Mouse (Mus musculus) thymus, postnatal 10 days (tissue): ENCODE results near the gene Gm9044.
"Not testable (repeated sequence)": the region's sequence is repeated elsewhere in the genome, so short reads cannot be mapped to it uniquely, and the experiment has no call there.

ENCODE experiments used
- DNase-seq, 2 experiments: peaks; one replicate each; pipeline ENCODE4 v3.0.0; 2021; ENCODE audit warnings: low spot score in 2 of 2

Gm9044 gene

GRCm38 (mm10) chr10:118332308-118332707 is at the start of gene Gm9044:
Gene Gm9044 (minus strand): TSS chr10:118332408.
- DNase-seq: not testable (repeated sequence)

DNA sequence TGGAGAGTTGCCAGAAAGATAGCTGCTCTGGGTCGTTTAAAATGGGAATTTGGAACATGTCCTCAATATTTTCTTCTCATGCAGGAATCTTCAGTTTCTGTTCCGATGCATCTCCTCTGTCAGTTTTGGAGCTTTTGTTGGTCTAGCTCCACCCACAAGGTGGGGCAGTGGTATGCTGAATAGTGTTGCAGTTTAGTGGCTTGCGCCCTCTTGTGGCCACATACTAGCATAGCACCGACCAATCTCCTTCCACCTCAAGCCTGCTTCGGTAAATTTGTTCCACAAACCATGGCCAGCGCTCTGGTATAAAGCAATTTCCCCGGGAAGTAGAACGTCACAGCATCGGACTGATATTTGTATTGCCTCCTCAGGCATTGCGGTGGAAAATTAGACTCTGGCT is 38.2 kb upstream of the Gm9044 start:
- peak; percentile 63 to 85 for DNase-seq

- DNase-seq: no peak
Measured at GRCm38 (mm10) chr10:118369518-118369917, 37.3 kb upstream of the Gm9044 start.

DNA sequence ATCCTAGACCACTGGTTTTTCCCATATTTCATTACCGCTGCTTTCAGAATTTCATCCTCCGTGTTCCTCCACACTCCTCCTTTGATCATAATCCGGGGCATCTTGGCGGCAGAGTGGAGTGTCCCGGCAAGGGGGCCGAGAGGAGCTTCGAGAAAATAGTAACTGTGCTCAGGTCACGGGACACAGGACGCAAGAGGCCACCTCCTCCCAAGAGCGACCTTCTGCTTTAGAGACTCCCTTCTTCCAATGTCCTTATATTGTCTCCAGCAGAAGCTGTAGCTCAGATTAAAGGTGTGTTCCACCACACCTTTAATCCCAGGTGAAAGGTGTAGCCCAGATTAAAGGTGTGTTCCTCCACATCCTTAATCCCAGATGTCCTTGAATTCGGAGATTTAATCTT is 21.8 kb upstream of the Gm9044 start, which contains the start of gene Gm9049:
Gene Gm9049, minus strand, starts transcription at position 101 of the 400 bp plus-strand sequence.
- DNase-seq: not testable (repeated sequence)

GRCm38 (mm10) chr10:118348579-118348978 is 16.4 kb upstream of the Gm9044 start, which contains the start of gene Gm9048:
Gene Gm9048 (minus strand): TSS chr10:118348679.
- not testable (repeated sequence) for DNase-seq

DNA sequence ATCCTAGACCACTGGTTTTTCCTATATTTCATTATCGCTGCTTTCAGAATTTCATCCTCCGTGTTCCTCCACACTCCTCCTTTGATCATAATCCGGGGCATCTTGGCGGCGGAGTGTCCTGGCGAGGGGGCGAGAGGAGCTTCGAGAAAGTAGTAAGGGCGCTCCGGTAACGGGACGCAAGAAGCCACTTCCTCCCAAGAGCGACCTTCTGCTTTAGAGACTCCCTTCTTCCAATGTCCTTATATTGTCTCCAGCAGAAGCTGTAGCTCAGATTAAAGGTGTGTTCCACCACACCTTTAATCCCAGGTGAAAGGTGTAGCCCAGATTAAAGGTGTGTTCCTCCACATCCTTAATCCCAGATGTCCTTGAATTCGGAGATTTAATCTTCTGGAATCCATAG is 10.9 kb upstream of the Gm9044 start, which contains the start of gene Gm9046:
Gene Gm9046, minus strand, starts transcription at position 101 of the 400 bp plus-strand sequence.
- DNase-seq: not testable (repeated sequence)

- DNase-seq: not testable (repeated sequence)
Measured at GRCm38 (mm10) chr10:118337731-118338130, 5.5 kb upstream of the Gm9044 start, which contains the start of gene Gm9045. Gene Gm9045 (minus strand): TSS chr10:118337831.

DNA sequence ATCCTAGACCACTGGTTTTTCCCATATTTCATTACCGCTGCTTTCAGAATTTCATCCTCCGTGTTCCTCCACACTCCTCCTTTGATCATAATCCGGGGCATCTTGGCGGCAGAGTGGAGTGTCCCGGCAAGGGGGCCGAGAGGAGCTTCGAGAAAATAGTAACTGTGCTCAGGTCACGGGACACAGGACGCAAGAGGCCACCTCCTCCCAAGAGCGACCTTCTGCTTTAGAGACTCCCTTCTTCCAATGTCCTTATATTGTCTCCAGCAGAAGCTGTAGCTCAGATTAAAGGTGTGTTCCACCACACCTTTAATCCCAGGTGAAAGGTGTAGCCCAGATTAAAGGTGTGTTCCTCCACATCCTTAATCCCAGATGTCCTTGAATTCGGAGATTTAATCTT is 5.3 kb downstream of the Gm9044 start, which contains the start of gene Gm9040:
Gene Gm9040, minus strand, starts transcription at position 101 of the 400 bp plus-strand sequence.
- DNase-seq: not testable (repeated sequence)

GRCm38 (mm10) chr10:118319024-118319423 is 13.2 kb downstream of the Gm9044 start:
- DNase-seq: no peak

- not testable (repeated sequence) for DNase-seq
Measured at GRCm38 (mm10) chr10:118302133-118302532, 30.1 kb downstream of the Gm9044 start.

GRCm38 (mm10) chr10:118294938-118295337 is 37.3 kb downstream of the Gm9044 start, which contains the start of gene Iltifb:
Gene Iltifb (minus strand): TSS chr10:118295038.
- DNase-seq: no peak

DNA sequence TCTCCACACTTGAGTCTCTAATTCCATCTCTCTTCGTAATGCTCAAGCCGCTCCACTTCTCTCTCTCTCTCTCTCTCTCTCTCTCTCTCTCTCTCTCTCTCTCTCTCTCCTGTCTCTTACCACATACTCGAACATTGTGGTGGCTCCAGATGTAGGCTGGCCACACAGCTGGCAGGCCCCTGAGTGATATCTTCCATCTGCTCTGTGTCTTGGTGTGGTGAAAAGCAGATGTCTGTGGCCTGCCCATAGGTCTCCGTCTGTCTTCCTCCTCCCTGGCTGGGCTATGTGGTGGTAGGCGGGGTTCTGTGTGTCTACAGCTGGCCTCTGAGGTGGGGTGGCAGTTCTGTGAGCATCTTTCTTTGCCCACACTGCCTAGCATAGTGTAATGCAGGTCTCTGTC is 49.2 kb downstream of the Gm9044 start:
- not testable (repeated sequence) for DNase-seq

- DNase-seq: not testable (repeated sequence)
Measured at GRCm38 (mm10) chr10:118282565-118282964, 49.6 kb downstream of the Gm9044 start.
